Mouse (Mus musculus): ENCODE data around the gene Ssx2ip. TPM values are rescaled to one million over a fixed set of nuclear protein-coding genes. Genes with fewer than 3 reads are reported as not detected.

Gene Ssx2ip
- 76.1 TPM for polyA plus RNA-seq (2014; fragmentation: Illumina TruSeq; extraction: RNeasy Lipid Tissue Mini Kit (QIAGEN cat#74804); ENCODE audit: low replicate concordance)

DNA sequence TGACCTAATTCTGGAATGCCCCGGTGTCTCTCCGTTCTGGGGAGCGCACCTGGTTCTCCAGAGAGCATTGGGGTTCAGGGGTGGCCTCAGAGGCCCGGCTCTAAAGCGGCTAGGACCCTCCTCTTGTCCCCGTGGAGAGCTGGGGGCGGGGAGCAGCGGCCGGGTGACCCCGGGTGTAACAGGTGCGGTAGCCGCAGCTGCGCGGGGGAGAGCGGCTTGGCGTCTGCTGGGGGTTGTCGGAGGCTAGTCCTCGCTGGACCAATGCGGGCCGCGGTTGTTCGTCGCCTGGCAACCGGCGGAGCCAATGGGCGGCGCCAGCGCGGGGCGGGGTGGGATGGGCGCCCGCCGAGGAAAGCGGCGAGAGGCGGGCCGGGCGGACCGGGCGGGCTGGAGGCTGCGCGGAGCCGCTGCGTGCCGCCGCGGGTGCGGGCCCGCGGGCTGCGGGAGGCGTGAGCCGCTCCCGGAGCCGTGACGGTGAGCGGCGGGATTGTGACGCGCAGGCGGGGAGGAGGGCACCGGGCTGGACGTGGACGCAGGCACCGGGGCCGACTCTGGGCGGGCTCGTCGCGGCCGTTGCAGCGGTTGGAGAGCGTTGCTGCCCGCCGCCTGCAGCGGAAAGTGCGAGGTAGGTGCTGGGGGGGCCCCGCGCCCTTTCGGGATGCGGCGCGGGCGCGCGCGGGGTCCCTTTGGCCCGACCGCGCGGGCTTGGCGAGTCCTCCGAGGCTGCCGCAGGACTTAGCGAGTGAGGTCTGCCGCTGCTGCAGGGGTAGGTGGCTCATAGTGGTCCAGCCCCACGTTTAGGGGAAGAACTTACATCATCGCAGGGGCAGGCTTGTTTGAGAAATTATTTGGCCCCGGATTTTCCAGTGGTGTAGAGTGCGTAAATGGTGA, at the start of gene Ssx2ip:
Gene Ssx2ip, plus strand, starts transcription at position 332 of the 891 bp plus-strand sequence.

DNA sequence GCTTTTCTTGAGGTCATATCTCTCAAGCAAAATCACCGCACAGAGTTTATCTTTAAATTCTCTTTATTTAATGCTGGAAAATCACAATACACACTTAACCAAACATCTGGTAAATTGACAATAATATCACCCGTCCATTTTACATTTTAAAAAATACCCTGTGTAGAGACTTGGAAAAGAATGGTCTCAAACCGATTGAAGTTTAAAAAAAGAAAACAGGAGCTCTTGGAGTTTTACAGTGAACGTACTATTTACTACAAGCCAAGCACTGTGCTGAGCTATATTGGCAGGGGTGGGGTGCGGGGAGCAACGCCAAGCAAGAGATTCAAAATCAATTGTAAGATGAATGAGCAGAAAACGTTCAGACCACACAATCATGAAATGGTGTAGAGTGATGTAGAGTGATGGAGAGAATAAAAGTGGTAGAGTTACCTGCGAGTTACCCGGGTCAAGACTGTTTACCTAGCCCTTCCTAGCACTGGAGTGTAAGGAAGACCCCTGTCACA, 45.4 kb downstream of the Ssx2ip start, which contains the start of gene Ctbs:
Gene Ctbs, plus strand, starts transcription at position 51 of the 506 bp plus-strand sequence.

Other genes starting within 250 kb of the Ssx2ip start
- 6.0 TPM for gene Lpar3, start 183.7 kb upstream of the Ssx2ip start, polyA plus RNA-seq (2014; fragmentation: Illumina TruSeq; extraction: RNeasy Lipid Tissue Mini Kit (QIAGEN cat#74804); ENCODE audit: low replicate concordance)
- gene Ctbs, start 45.2 kb downstream of the Ssx2ip start, polyA plus RNA-seq (2014; fragmentation: Illumina TruSeq; extraction: RNeasy Lipid Tissue Mini Kit (QIAGEN cat#74804); ENCODE audit: low replicate concordance), result 10.9 TPM
- gene Spata1, start 95.1 kb downstream of the Ssx2ip start, polyA plus RNA-seq (2014; fragmentation: Illumina TruSeq; extraction: RNeasy Lipid Tissue Mini Kit (QIAGEN cat#74804); ENCODE audit: low replicate concordance), result 8.4 TPM
- 1,391 TPM for gene Gng5, start 95.2 kb downstream of the Ssx2ip start, polyA plus RNA-seq (2014; fragmentation: Illumina TruSeq; extraction: RNeasy Lipid Tissue Mini Kit (QIAGEN cat#74804); ENCODE audit: low replicate concordance)
- 133 TPM for gene Rpf1, start 116.8 kb downstream of the Ssx2ip start, polyA plus RNA-seq (2014; fragmentation: Illumina TruSeq; extraction: RNeasy Lipid Tissue Mini Kit (QIAGEN cat#74804); ENCODE audit: low replicate concordance)
- 0.71 TPM for gene Uox, start 165.8 kb downstream of the Ssx2ip start, polyA plus RNA-seq (2014; fragmentation: Illumina TruSeq; extraction: RNeasy Lipid Tissue Mini Kit (QIAGEN cat#74804); ENCODE audit: low replicate concordance)
- not detected for gene Dnase2b, start 211.0 kb downstream of the Ssx2ip start, polyA plus RNA-seq (2014; fragmentation: Illumina TruSeq; extraction: RNeasy Lipid Tissue Mini Kit (QIAGEN cat#74804); ENCODE audit: low replicate concordance)
- not detected for gene 4930503B20Rik, start 246.7 kb downstream of the Ssx2ip start, polyA plus RNA-seq (2014; fragmentation: Illumina TruSeq; extraction: RNeasy Lipid Tissue Mini Kit (QIAGEN cat#74804); ENCODE audit: low replicate concordance)